Mouse (Mus musculus): ENCODE results near the gene H2-Aa. TPM values are rescaled to one million over a fixed set of nuclear protein-coding genes. Genes with fewer than 3 reads are reported as not detected.

Gene H2-Aa
- polyA plus RNA-seq, 1 experiment from 2014 or later, result 0.21 TPM

DNA sequence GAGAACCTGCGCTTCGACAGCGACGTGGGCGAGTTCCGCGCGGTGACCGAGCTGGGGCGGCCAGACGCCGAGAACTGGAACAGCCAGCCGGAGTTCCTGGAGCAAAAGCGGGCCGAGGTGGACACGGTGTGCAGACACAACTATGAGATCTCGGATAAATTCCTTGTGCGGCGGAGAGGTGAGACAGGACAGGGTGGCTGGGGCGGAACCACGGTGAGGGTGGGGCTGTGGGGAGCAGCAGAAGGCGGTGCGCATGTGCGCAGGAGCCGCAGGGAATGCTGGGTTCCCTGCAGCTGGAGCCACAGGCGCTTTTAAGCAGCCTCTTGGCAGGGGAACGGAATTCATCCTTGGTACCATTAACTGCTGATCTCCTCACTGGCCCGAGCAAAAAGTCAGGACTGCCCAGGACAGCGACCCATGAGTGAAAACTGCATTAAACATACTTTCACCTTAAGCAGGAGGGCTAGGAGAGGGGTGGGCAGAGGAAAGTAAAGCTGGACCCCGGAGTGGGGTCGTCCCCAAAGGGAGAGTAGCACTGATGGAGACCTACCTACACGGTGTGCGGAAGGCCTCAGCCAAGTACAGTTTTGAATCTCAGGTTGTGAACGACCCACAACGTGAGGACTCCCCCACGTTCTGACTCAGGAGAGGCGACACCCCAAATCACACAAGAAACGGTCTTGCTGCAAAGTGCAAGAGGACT, 22.2 kb upstream of the H2-Aa start:
- whole genome bisulfite sequencing, result 27% methylated on average over 38 of the region's 38 CpGs
- Histone ChIP-seq H3K4me2 (peak overlapping the region; percentile 63), H3K36me3 (ENCODE audit: poor library complexity, severe bottlenecking) (no peaks in the 10 kb centered on the region), H3K9me3 (replicated peaks) (no peaks in the 10 kb centered on the region), H3K9ac (peak overlapping the region; percentile 73), H3K4me1 (0 out of 2 replicates have a peak, but pooled peaks cover 3% of the 10 kb centered on the region), H3K4me3 (peak overlapping the region; percentile 62), H3K27me3 (peaks cover 5% of the 10 kb centered on the region), H3K27ac (no peak overlapping the region)
- peak; percentile 91 for ATAC-seq

GRCm38 (mm10) chr17:34309225-34309624, 21.6 kb upstream of the H2-Aa start:
- H3K9ac ChIP-seq, result peak overlapping the region; percentile 73
- no peaks in the 10 kb centered on the region for H3K36me3 ChIP-seq (ENCODE audit: poor library complexity, severe bottlenecking)
- peaks cover 5% of the 10 kb centered on the region for H3K27me3 ChIP-seq
- 0 out of 2 replicates have a peak, but pooled peaks cover 3% of the 10 kb centered on the region for H3K4me1 ChIP-seq
- no peaks in the 10 kb centered on the region for H3K9me3 ChIP-seq (replicated peaks)
- no peak for ATAC-seq
- peak overlapping the region; percentile 62 for H3K4me3 ChIP-seq
- WGBS, result 36% methylated on average over 10 of the region's 10 CpGs
- no peak overlapping the region for H3K27ac ChIP-seq
- peak overlapping the region; percentile 63 for H3K4me2 ChIP-seq

DNA sequence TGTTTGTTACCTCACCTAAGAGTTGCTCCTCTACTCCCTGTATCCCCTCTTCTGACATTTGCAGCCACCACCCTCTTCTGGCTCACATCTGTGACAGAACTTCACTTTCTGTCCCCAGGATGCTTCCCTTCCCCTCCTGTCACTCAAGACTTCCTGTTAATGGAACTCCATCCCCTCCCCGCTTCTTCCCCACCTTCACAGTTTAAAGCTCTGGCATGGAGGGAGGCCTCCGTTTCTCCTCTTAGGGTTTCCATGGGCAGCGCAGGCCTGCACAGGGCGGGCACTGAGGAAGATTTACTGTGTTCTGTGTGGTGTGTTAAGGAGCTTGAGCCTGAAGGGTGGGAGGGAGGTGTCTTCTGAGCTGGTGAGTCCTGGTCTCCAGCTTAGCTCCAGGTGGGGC, 20.5 kb upstream of the H2-Aa start:
- ATAC-seq, result no peak
- H3K9ac ChIP-seq, result no peak overlapping the region

GRCm38 (mm10) chr17:34307216-34307615, 19.6 kb upstream of the H2-Aa start:
- H3K9me3 ChIP-seq (replicated peaks), result no peaks in the 10 kb centered on the region
- no peak overlapping the region for H3K9ac ChIP-seq
- H3K27me3 ChIP-seq, result peaks cover 5% of the 10 kb centered on the region
- no peak for ATAC-seq
- H3K27ac ChIP-seq, result no peak overlapping the region
- no peak overlapping the region for H3K4me3 ChIP-seq
- H3K4me1 ChIP-seq, result 0 out of 2 replicates have a peak, but pooled peaks cover 3% of the 10 kb centered on the region
- no peak overlapping the region for H3K4me2 ChIP-seq
- no peaks in the 10 kb centered on the region for H3K36me3 ChIP-seq (ENCODE audit: poor library complexity, severe bottlenecking)

More for the DNA sequence above, 20.5 kb upstream of the H2-Aa start:
- H3K27ac ChIP-seq, result no peak overlapping the region
- H3K4me3 ChIP-seq, result no peak overlapping the region
- peaks cover 5% of the 10 kb centered on the region for H3K27me3 ChIP-seq
- H3K9me3 ChIP-seq (replicated peaks), result no peaks in the 10 kb centered on the region
- H3K36me3 ChIP-seq (ENCODE audit: poor library complexity, severe bottlenecking), result no peaks in the 10 kb centered on the region
- 83% methylated on average over 4 of the region's 4 CpGs for WGBS
- 0 out of 2 replicates have a peak, but pooled peaks cover 3% of the 10 kb centered on the region for H3K4me1 ChIP-seq
- H3K4me2 ChIP-seq, result no peak overlapping the region

- Histone ChIP-seq H3K9ac (no peak overlapping the region), H3K27ac (no peak overlapping the region), H3K4me3 (no peak overlapping the region), H3K4me1 (0 out of 2 replicates have a peak, but pooled peaks cover 3% of the 10 kb centered on the region), H3K4me2 (no peak overlapping the region), H3K27me3 (peaks cover 5% of the 10 kb centered on the region), H3K36me3 (ENCODE audit: poor library complexity, severe bottlenecking) (no peaks in the 10 kb centered on the region), H3K9me3 (replicated peaks) (no peaks in the 10 kb centered on the region)
- no peak for ATAC-seq
- 75% methylated on average over 2 of the region's 2 CpGs for WGBS
These were observed 18.8 kb upstream of the H2-Aa start for GRCm38 (mm10) chr17:34306407-34306806.

DNA sequence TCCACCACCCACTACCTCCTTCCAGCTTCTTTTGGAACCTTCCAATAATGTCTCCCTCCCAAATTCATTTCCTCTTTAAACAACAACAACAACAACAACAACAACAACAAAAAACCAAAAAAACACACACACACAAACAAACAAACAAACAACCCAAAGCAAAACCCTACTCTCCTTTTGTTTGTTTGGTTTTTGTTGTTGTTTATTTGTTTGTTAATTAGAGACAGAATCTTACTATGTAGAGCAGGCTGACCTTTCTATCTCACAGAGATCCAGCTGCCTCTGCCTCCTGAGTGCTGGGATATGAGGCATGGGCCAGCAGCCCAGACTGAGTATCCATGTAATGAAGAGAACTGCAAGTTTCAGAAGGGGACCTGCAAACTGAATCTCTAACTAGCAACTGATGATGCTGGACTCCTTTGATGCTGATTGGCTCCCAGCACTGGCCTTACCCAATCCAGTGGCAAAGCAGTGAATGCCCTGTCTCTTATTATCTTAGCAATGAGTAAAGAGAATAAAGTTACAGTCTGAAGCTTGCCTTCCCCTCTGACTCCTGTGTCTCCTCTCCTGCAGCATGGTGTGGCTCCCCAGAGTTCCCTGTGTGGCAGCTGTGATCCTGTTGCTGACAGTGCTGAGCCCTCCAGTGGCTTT, 17.9 kb upstream of the H2-Aa start, which contains the start of gene H2-Eb1:
H2-Eb1 (plus strand) TSS at position 488 of the 651 bp plus-strand sequence.
- Histone ChIP-seq H3K27ac (no peak within 1 kb of the TSS), H3K27me3 (peaks cover 5% of the 10 kb centered on the region), H3K9me3 (replicated peaks) (no peaks in the 10 kb centered on the region), H3K9ac (no peak within 1 kb of the TSS), H3K4me1 (0 out of 2 replicates have a peak, but pooled peaks cover 3% of the 10 kb centered on the region), H3K4me2 (no peak within 1 kb of the TSS), H3K36me3 (ENCODE audit: poor library complexity, severe bottlenecking) (no peaks in the 10 kb centered on the region), H3K4me3 (no peak within 1 kb of the TSS)
- ATAC-seq, result peak; percentile 92

GRCm38 (mm10) chr17:34304751-34305150, 17.1 kb upstream of the H2-Aa start:
- no peak overlapping the region for H3K4me3 ChIP-seq
- 27% methylated on average over 4 of the region's 4 CpGs for WGBS
- H3K36me3 ChIP-seq (ENCODE audit: poor library complexity, severe bottlenecking), result no peaks in the 10 kb centered on the region
- no peak overlapping the region for H3K4me2 ChIP-seq
- peaks cover 5% of the 10 kb centered on the region for H3K27me3 ChIP-seq
- H3K4me1 ChIP-seq, result 0 out of 2 replicates have a peak, but pooled peaks cover 3% of the 10 kb centered on the region
- ATAC-seq, result no peak
- H3K9me3 ChIP-seq (replicated peaks), result no peaks in the 10 kb centered on the region
- H3K27ac ChIP-seq, result no peak overlapping the region
- no peak overlapping the region for H3K9ac ChIP-seq

DNA sequence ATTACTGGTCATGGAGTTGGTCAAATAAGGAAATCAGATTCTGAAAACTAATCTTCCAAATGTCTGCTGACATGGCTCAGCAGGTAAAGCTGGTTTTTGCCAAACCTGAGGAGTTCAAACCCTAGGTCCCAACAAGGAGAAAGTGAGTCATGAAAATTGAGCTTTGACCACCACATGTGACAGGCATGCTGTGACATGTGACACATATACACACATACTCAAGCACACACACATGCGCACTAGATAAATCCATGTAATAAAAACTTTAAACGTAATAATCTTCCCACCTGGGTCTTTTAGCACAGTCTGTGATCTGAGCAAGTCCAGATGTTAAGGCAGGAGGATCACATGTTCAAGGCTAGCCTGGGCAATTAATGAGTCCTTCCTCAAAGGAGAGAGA, 16.2 kb upstream of the H2-Aa start:
- 88% methylated on average over 2 of the region's 2 CpGs for WGBS
- Histone ChIP-seq H3K36me3 (ENCODE audit: poor library complexity, severe bottlenecking) (no peaks in the 10 kb centered on the region), H3K9ac (no peak overlapping the region), H3K4me1 (no peaks in the 10 kb centered on the region), H3K27ac (no peak overlapping the region), H3K9me3 (replicated peaks) (no peaks in the 10 kb centered on the region), H3K4me3 (no peak overlapping the region), H3K4me2 (no peak overlapping the region), H3K27me3 (peaks cover 5% of the 10 kb centered on the region)
- no peak for ATAC-seq

DNA sequence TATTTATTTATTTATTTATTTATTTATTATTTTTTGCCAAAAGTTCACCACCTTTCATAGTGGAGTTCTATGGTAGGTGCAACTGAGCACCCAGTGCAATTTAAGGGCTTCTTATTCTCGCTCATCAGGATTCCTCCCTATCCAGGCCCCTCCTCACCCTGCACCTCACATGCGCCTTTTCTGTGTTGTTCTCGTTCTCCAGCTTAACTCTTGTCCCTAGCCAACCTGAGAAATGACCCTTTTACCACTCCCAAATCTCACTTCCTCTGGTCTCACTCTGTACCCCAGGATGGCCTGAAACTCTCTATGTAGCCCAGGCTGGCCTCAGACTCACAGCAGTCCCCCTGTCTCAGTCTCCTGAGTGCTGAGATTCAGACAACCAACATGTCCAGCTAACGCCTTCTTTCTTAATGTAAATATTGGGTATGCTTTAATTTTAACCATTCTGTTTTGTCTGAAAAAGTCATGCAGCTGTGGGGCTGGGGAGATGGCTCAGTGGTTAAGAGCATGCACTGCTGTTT, 14.1 kb upstream of the H2-Aa start:
- H3K4me3 ChIP-seq, result no peak overlapping the region
- no peak overlapping the region for H3K9ac ChIP-seq
- H3K9me3 ChIP-seq (replicated peaks), result no peaks in the 10 kb centered on the region
- WGBS, result 91% methylated on average over 4 of the region's 4 CpGs
- H3K27me3 ChIP-seq, result no peaks in the 10 kb centered on the region
- H3K4me2 ChIP-seq, result no peak overlapping the region
- H3K4me1 ChIP-seq, result peaks cover 7% of the 10 kb centered on the region; the same call in 1 of the 2 replicates
- ATAC-seq, result no peak
- H3K36me3 ChIP-seq (ENCODE audit: poor library complexity, severe bottlenecking), result no peaks in the 10 kb centered on the region
- no peak overlapping the region for H3K27ac ChIP-seq

DNA sequence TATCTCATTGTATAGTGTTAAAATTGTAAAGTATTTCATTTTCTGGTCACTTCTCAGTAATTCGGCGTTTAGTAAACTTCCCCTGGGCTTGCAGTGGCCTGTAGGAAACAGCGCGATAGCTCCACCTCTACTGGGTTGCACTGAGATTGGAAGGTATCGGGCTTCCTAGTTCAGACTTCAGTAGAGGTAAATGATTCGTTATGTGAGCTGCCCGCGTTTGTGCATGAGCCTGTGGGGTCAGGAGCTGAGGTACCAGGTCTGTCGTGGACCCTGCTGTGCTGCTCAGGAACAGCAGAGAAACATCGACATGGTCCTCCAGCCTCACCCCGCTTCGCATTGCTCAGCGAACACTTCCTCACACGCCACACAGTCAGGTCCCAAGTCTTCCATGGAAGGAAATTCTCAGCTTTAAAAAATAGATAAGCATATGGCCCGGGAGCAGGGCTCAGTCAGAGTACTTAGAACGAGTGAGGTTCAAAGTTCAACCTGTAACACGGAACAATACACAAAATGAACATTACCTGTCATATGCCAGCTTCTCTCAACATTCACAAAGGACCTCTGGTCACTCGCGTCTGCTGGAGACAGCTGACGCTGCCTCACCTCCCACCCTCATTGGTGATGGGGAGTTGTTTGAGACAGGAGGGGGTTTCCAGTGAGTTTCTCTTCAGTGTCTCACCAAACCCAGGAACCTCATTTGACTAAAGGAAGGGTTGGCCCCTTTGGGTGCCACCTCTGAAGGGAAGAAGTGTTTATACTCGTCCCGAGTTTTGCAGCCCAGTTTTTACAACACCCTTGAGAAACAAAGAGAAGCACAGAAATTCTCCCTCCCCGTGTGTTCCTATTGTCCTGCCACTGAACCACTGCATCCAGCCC, 13.3 kb upstream of the H2-Aa start:
- no peaks in the 10 kb centered on the region for H3K9me3 ChIP-seq (replicated peaks)
- H3K4me1 ChIP-seq, result peaks cover 7% of the 10 kb centered on the region; the same call in 1 of the 2 replicates
- H3K27ac ChIP-seq, result no peak overlapping the region
- no peak overlapping the region for H3K9ac ChIP-seq
- 81% methylated on average over 23 of the region's 23 CpGs for WGBS
- ATAC-seq, result no peak
- no peak overlapping the region for H3K4me3 ChIP-seq
- no peak overlapping the region for H3K4me2 ChIP-seq
- H3K36me3 ChIP-seq (ENCODE audit: poor library complexity, severe bottlenecking), result no peaks in the 10 kb centered on the region
- H3K27me3 ChIP-seq, result no peaks in the 10 kb centered on the region

DNA sequence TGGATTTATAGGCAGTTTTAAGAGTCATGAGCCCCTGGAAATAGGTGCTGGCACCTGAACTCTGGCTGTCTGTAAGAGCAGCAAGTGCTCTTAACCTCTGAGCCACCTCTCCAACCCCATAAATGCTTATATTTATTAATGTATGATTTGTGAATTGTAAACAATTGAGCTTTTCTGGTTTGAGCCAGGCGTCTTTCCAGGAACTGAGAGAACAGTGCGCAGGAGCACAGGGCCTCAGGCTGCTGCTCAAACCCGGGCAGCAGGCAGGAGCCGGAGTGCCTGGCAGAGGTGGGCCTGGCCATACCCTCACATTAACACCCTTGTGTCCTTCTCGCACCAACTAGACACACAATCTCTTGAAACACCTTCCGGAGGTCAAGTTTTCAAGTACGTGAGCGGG, 12.4 kb upstream of the H2-Aa start:
- Histone ChIP-seq H3K4me1 (peaks cover 7% of the 10 kb centered on the region; the same call in 1 of the 2 replicates), H3K27ac (no peak overlapping the region), H3K4me2 (no peak overlapping the region), H3K9me3 (replicated peaks) (no peaks in the 10 kb centered on the region), H3K27me3 (no peaks in the 10 kb centered on the region), H3K36me3 (ENCODE audit: poor library complexity, severe bottlenecking) (no peaks in the 10 kb centered on the region), H3K9ac (no peak overlapping the region), H3K4me3 (no peak overlapping the region)
- 94% methylated on average over 8 of the region's 8 CpGs for WGBS
- ATAC-seq, result no peak

Measured in forebrain, embryonic 13.5 days (tissue).